Mouse (Mus musculus) midbrain, embryonic 13.5 days (tissue): ENCODE measurements around the gene Srl. TPM values are rescaled to one million over a fixed set of nuclear protein-coding genes. Genes with fewer than 3 reads are reported as not detected.
"Not testable (repeated sequence)": the region's sequence is repeated elsewhere in the genome, so short reads cannot be mapped to it uniquely, and the experiment has no call there.

Source experiments
- ATAC-seq: fragments of 200-750 bp; cut with Nextera tagmentation; 2 replicates; pipeline ENCODE4 v1.8.0; 2017; ENCODE audit warnings: mild to moderate bottlenecking, moderate TSS enrichment, moderate library complexity
- H3K27ac ChIP-seq: fragments of 300-500 bp; sonication (generic); 2 replicates; pipeline ENCODE4 v1.5.1; 2015; ENCODE audit warnings: inconsistent platforms, mild to moderate bottlenecking, moderate library complexity
- H3K27me3 ChIP-seq: fragments of 300-500 bp; sonication (generic); 2 replicates; pipeline ENCODE4 v1.6.1; 2015; ENCODE audit warnings: mild to moderate bottlenecking, inconsistent platforms
- H3K36me3 ChIP-seq: fragments of 300-500 bp; sonication (generic); 2 replicates; pipeline ENCODE4 v1.6.1; 2015; ENCODE audit warnings: mild to moderate bottlenecking, inconsistent platforms
- H3K4me1 ChIP-seq: fragments of 300-500 bp; sonication (generic); replicated peaks from 2 replicates; pipeline ENCODE4 v1.6.1; 2015; ENCODE audit warnings: inconsistent platforms
- H3K4me2 ChIP-seq: fragments of 300-500 bp; sonication (generic); replicated peaks from 2 replicates; pipeline ENCODE4 v1.6.1; 2015; ENCODE audit warnings: moderate library complexity, mild to moderate bottlenecking, inconsistent platforms
- H3K4me3 ChIP-seq: fragments of 300-500 bp; sonication (generic); replicated peaks from 2 replicates; pipeline ENCODE4 v1.5.1; 2015; ENCODE audit warnings: mild to moderate bottlenecking, inconsistent platforms
- H3K9ac ChIP-seq: fragments of 300-500 bp; sonication (generic); replicated peaks from 2 replicates; pipeline ENCODE4 v1.6.1; 2015; ENCODE audit warnings: mild to moderate bottlenecking, inconsistent platforms
- H3K9me3 ChIP-seq: fragments of 300-500 bp; sonication (generic); 2 replicates; pipeline ENCODE4 v1.6.1; 2016; ENCODE audit warnings: mild to moderate bottlenecking, inconsistent platforms
- WGBS: fragments of 180-500 bp; shearing (Covaris S2); methylation state at CpG from one replicate; pipeline ENCODE4 v1.1.7; 2015; 5-methylcytosine and 5-hydroxymethylcytosine counted together
- polyA plus RNA-seq: library from polyadenylated mRNA; unstranded; fragments of >200 nt; fragmentation: Nextera tagmentation; extraction: Ambion mirVana; gene quantifications from 2 replicates; pipeline ENCODE4 v1.2.1, GENCODE M21; 2015

Gene Srl
- polyA plus RNA-seq, 1 experiment from 2014 or later: 21.6 TPM

GRCm38 (mm10) chr16:4480616-4481265, 60.9 kb downstream of the Srl start:
- no peak overlapping the region for H3K27ac ChIP-seq
- H3K4me2 ChIP-seq: no peak overlapping the region
- no peak for ATAC-seq
- no peak overlapping the region for H3K9ac ChIP-seq
- no peaks in the 10 kb centered on the region for H3K4me1 ChIP-seq
- no peaks in the 10 kb centered on the region for H3K27me3 ChIP-seq
- 84% methylated on average over 5 of the region's 5 CpGs for WGBS
- no peak overlapping the region for H3K4me3 ChIP-seq
- no peaks in the 10 kb centered on the region for H3K9me3 ChIP-seq
- peaks cover 13% of the 10 kb centered on the region for H3K36me3 ChIP-seq

- no peaks in the 10 kb centered on the region for H3K27me3 ChIP-seq
- H3K27ac ChIP-seq: no peak overlapping the region
- no peak for ATAC-seq
- peaks cover 5% of the 10 kb centered on the region for H3K36me3 ChIP-seq
- peaks cover 5% of the 10 kb centered on the region for H3K4me1 ChIP-seq
- no peak overlapping the region for H3K4me2 ChIP-seq
- WGBS: 90% methylated on average over 10 of the region's 10 CpGs
- no peak overlapping the region for H3K4me3 ChIP-seq
- no peaks in the 10 kb centered on the region for H3K9me3 ChIP-seq
- H3K9ac ChIP-seq: no peak overlapping the region
These were observed 63.9 kb downstream of the Srl start for GRCm38 (mm10) chr16:4477591-4478215.

- Histone ChIP-seq H3K27ac (peak overlapping the region; percentile 62; the same call in 1 of the 2 replicates), H3K9ac (peak overlapping the region; percentile 77), H3K9me3 (no peaks in the 10 kb centered on the region), H3K4me2 (peak overlapping the region; percentile 80), H3K4me1 (peaks cover 5% of the 10 kb centered on the region), H3K4me3 (peak overlapping the region; percentile 57), H3K36me3 (no peaks in the 10 kb centered on the region), H3K27me3 (no peaks in the 10 kb centered on the region)
- peak; percentile 94 for ATAC-seq
- WGBS: 18% methylated on average over 42 of the region's 42 CpGs
These were observed 66.5 kb downstream of the Srl start for GRCm38 (mm10) chr16:4474882-4475803.

GRCm38 (mm10) chr16:4474040-4474881, 67.4 kb downstream of the Srl start:
- Histone ChIP-seq H3K4me3 (peak overlapping the region; percentile 57), H3K27ac (peak overlapping the region; percentile 62; the same call in 1 of the 2 replicates), H3K9ac (peak overlapping the region; percentile 77), H3K4me2 (peak overlapping the region; percentile 80)
- H3K27me3 ChIP-seq, H3K36me3 ChIP-seq, H3K4me1 ChIP-seq, H3K9me3 ChIP-seq, ATAC-seq: not testable (repeated sequence)
- WGBS: 75% methylated on average over 10 of the region's 10 CpGs

- Histone ChIP-seq H3K27me3 (no peaks in the 10 kb centered on the region), H3K4me1 (peaks cover 5% of the 10 kb centered on the region), H3K27ac (no peak overlapping the region), H3K4me2 (no peak overlapping the region), H3K9ac (no peak overlapping the region), H3K9me3 (no peaks in the 10 kb centered on the region), H3K36me3 (no peaks in the 10 kb centered on the region), H3K4me3 (no peak overlapping the region)
- ATAC-seq: no peak
- 63% methylated on average over 5 of the region's 5 CpGs for WGBS
These were observed 68.4 kb downstream of the Srl start for GRCm38 (mm10) chr16:4473231-4473630.

GRCm38 (mm10) chr16:4472687-4473086, 68.9 kb downstream of the Srl start:
- WGBS: 78% methylated on average over 3 of the region's 3 CpGs
- no peak for ATAC-seq
- Histone ChIP-seq H3K9ac (no peak overlapping the region), H3K4me3 (no peak overlapping the region), H3K9me3 (no peaks in the 10 kb centered on the region), H3K27me3 (no peaks in the 10 kb centered on the region), H3K4me1 (peaks cover 5% of the 10 kb centered on the region), H3K36me3 (no peaks in the 10 kb centered on the region), H3K4me2 (no peak overlapping the region), H3K27ac (no peak overlapping the region)

GRCm38 (mm10) chr16:4469599-4470352, 71.8 kb downstream of the Srl start:
- Histone ChIP-seq H3K9ac (no peak overlapping the region), H3K27ac (no peak overlapping the region), H3K27me3 (no peaks in the 10 kb centered on the region), H3K36me3 (no peaks in the 10 kb centered on the region), H3K4me3 (no peak overlapping the region), H3K4me2 (no peak overlapping the region), H3K9me3 (no peaks in the 10 kb centered on the region), H3K4me1 (peaks cover 4% of the 10 kb centered on the region)
- WGBS: 71% methylated on average over 10 of the region's 10 CpGs
- ATAC-seq: no peak

GRCm38 (mm10) chr16:4464529-4465089, 77.0 kb downstream of the Srl start:
- H3K4me2 ChIP-seq: no peak overlapping the region
- no peaks in the 10 kb centered on the region; the same call in 1 of the 2 replicates for H3K4me1 ChIP-seq
- no peaks in the 10 kb centered on the region for H3K36me3 ChIP-seq
- H3K27ac ChIP-seq: no peak overlapping the region
- H3K9me3 ChIP-seq: no peaks in the 10 kb centered on the region
- no peak for ATAC-seq
- WGBS: 83% methylated on average over 9 of the region's 9 CpGs
- H3K9ac ChIP-seq: no peak overlapping the region
- H3K4me3 ChIP-seq: no peak overlapping the region
- no peaks in the 10 kb centered on the region for H3K27me3 ChIP-seq

GRCm38 (mm10) chr16:4457927-4458326, 83.7 kb downstream of the Srl start:
- H3K4me2 ChIP-seq: no peak overlapping the region
- 79% methylated on average over 3 of the region's 3 CpGs for WGBS
- no peak overlapping the region for H3K27ac ChIP-seq
- ATAC-seq: no peak
- H3K36me3 ChIP-seq: no peaks in the 10 kb centered on the region
- H3K9ac ChIP-seq: no peak overlapping the region
- H3K9me3 ChIP-seq: no peaks in the 10 kb centered on the region
- H3K27me3 ChIP-seq: no peaks in the 10 kb centered on the region
- no peak overlapping the region for H3K4me3 ChIP-seq
- no peaks in the 10 kb centered on the region for H3K4me1 ChIP-seq

GRCm38 (mm10) chr16:4456391-4456790, 85.2 kb downstream of the Srl start:
- Histone ChIP-seq H3K4me3 (no peak overlapping the region), H3K9ac (no peak overlapping the region), H3K27ac (no peak overlapping the region), H3K4me2 (no peak overlapping the region), H3K4me1 (no peaks in the 10 kb centered on the region), H3K27me3 (no peaks in the 10 kb centered on the region), H3K36me3 (no peaks in the 10 kb centered on the region), H3K9me3 (no peaks in the 10 kb centered on the region)
- ATAC-seq: no peak
- 85% methylated on average over 5 of the region's 5 CpGs for WGBS

GRCm38 (mm10) chr16:4455693-4456092, 85.9 kb downstream of the Srl start:
- H3K27ac ChIP-seq: no peak overlapping the region
- H3K9me3 ChIP-seq: no peaks in the 10 kb centered on the region
- H3K4me2 ChIP-seq: no peak overlapping the region
- H3K27me3 ChIP-seq: no peaks in the 10 kb centered on the region
- no peak overlapping the region for H3K9ac ChIP-seq
- no peaks in the 10 kb centered on the region for H3K36me3 ChIP-seq
- WGBS: 88% methylated on average over 4 of the region's 4 CpGs
- H3K4me3 ChIP-seq: no peak overlapping the region
- no peak for ATAC-seq
- H3K4me1 ChIP-seq: no peaks in the 10 kb centered on the region
